In genomic region chr9:95413911-95414310, GRCm38 (mm10) we compare ENCODE assay signal across 21 mouse cellular contexts. TPM values are rescaled to one million over a fixed set of nuclear protein-coding genes. Genes with fewer than 3 reads are reported as not detected.
A peak's percentile ranks its signal among the peaks of the same experiment; 100 is the strongest.
DNase-seq lines count a peak whose midpoint lies in the region; ATAC-seq and TF ChIP-seq lines count a peak whose summit lies in the region.
"Had no signal": no experiment of that assay in that cellular context is flagged by ENCODE, and none has a peak within 500 bp of the region (broad histone marks: within the 10 kb centered on the region; RNA-seq: fewer than 3 reads in every experiment).

No protein-coding gene starts in this region.

- H3K4me1 ChIP-seq in heart, embryonic 10.5 days, result no peaks in the 10 kb centered on the region
- no peaks in the 10 kb centered on the region for H3K4me1 ChIP-seq in liver, postnatal 0 days (ENCODE audit: insufficient read depth)
- no peaks in the 10 kb centered on the region for H3K4me1 ChIP-seq in liver, embryonic 12.5 days
- no peaks in the 10 kb centered on the region for H3K4me1 ChIP-seq in MEL (ENCODE audit: control insufficient read depth in 1 of 2, insufficient read depth in 2 of 2, low read length in 2 of 2)
- H3K4me1 ChIP-seq in forebrain, postnatal 0 days (ENCODE audit: insufficient read depth), result no peaks in the 10 kb centered on the region
- H3K4me1 ChIP-seq: embryonic facial prominence, embryonic 15.5 days; forebrain, embryonic 10.5 days; heart, embryonic 12.5 days; lung, embryonic 15.5 days had no signal

- no peaks in the 10 kb centered on the region for H3K27me3 ChIP-seq in heart, embryonic 10.5 days (ENCODE audit: insufficient read depth, poor library complexity, severe bottlenecking)
- H3K27me3 ChIP-seq in liver, postnatal 0 days (ENCODE audit: insufficient read depth, low read length), result peaks cover 10% of the 10 kb centered on the region
- peaks cover 23% of the 10 kb centered on the region for H3K27me3 ChIP-seq in liver, embryonic 12.5 days (replicated peaks)
- no peaks in the 10 kb centered on the region for H3K27me3 ChIP-seq in MEL (ENCODE audit: control insufficient read depth in 1 of 2, insufficient read depth in 2 of 2, low read length in 2 of 2)
- no peaks in the 10 kb centered on the region for H3K27me3 ChIP-seq in forebrain, postnatal 0 days (ENCODE audit: insufficient read depth, low read length)
- H3K27me3 ChIP-seq: embryonic facial prominence, embryonic 15.5 days; Patski had no signal

- TF ChIP-seq CTCF in liver, postnatal 0 days (IDR thresholded peaks at IDR 0.05; ENCODE audit: low read depth), result 0 out of 2 replicates have a peak, but pooled peaks have one; percentile 15
- peak in 2 of 3 experiments; percentile 9 to 32; a peak in 2 of 6 replicates for TF ChIP-seq CTCF in MEL (IDR thresholded peaks at IDR 0.05 in 2 of 3, conservative IDR thresholded peaks at IDR 0.05 in 1 of 3; ENCODE audit: control insufficient read depth in 1 of 3, insufficient read depth in 1 of 3, low read depth in 2 of 3, low read length in 3 of 3, poor library complexity in 1 of 3, severe bottlenecking in 1 of 3)
- TF ChIP-seq CTCF in forebrain, postnatal 0 days (IDR thresholded peaks at IDR 0.05; ENCODE audit: low read depth), result no peak

- no peak overlapping the region for H3K27ac ChIP-seq in heart, embryonic 10.5 days
- no peak overlapping the region for H3K27ac ChIP-seq in liver, postnatal 0 days (ENCODE audit: low read depth)
- H3K27ac ChIP-seq in liver, embryonic 12.5 days, result no peak overlapping the region
- no peak overlapping the region for H3K27ac ChIP-seq in MEL (ENCODE audit: control insufficient read depth, low read depth, low read length)
- no peak overlapping the region for H3K27ac ChIP-seq in forebrain, postnatal 0 days (ENCODE audit: low read depth, low read length)
- H3K27ac ChIP-seq: embryonic facial prominence, embryonic 15.5 days; forebrain, embryonic 10.5 days; lung, embryonic 15.5 days had no signal

- DNase-seq in heart, embryonic 10.5 days (ENCODE audit: low spot score), result peak; percentile 5
- DNase-seq in heart, postnatal 36 days, result no peak
- DNase-seq in liver, postnatal 0 days, result no peak
- peak; percentile 2 for DNase-seq in A20 (ENCODE audit: low read depth, low spot score)
- peak; percentile 14 for DNase-seq in MEL (ENCODE audit: low read depth, low spot score)
- no peak for DNase-seq in forebrain, postnatal 0 days
- no peak for DNase-seq in layer of hippocampus, adult 9-10 months (ENCODE audit: low spot score)
- DNase-seq: cerebellum, postnatal 14 days; embryo, embryonic 11 days; gastrocnemius, postnatal 25 days; heart, postnatal 4 days; kidney, postnatal 10 days; right cerebral cortex, adult 18-20 months; thymus, adult 18-20 months had no signal

- H3K9ac ChIP-seq in liver, postnatal 0 days (replicated peaks), result no peak overlapping the region
- no peak overlapping the region for H3K9ac ChIP-seq in liver, embryonic 12.5 days
- no peak overlapping the region for H3K9ac ChIP-seq in MEL (ENCODE audit: control insufficient read depth, low read depth, low read length, poor library complexity, severe bottlenecking)
- no peak overlapping the region for H3K9ac ChIP-seq in forebrain, postnatal 0 days
- H3K9ac ChIP-seq: embryonic facial prominence, embryonic 15.5 days; heart, embryonic 12.5 days; lung, embryonic 15.5 days had no signal

- ATAC-seq in liver, postnatal 0 days, result no peak
- ATAC-seq in liver, embryonic 12.5 days, result no peak
- ATAC-seq in forebrain, postnatal 0 days, result no peak
- ATAC-seq: midbrain, embryonic 16.5 days; Patski had no signal

- TF ChIP-seq POLR2A in MEL (IDR thresholded peaks at IDR 0.05; ENCODE audit: control insufficient read depth in 1 of 2, insufficient read depth in 1 of 2, low read depth in 1 of 2, low read length in 2 of 2, poor library complexity in 1 of 2), result no peak

- no peaks in the 10 kb centered on the region for H3K9me3 ChIP-seq in heart, embryonic 10.5 days
- peaks cover 3% of the 10 kb centered on the region; the same call in 1 of the 2 replicates for H3K9me3 ChIP-seq in liver, postnatal 0 days (ENCODE audit: low read length)
- H3K9me3 ChIP-seq in liver, embryonic 12.5 days (replicated peaks), result 0 out of 2 replicates have a peak, but pooled peaks cover 3% of the 10 kb centered on the region
- H3K9me3 ChIP-seq in MEL (replicated peaks; ENCODE audit: insufficient read depth, low read length), result no peaks in the 10 kb centered on the region
- no peaks in the 10 kb centered on the region for H3K9me3 ChIP-seq in forebrain, postnatal 0 days (ENCODE audit: low read length)
- H3K9me3 ChIP-seq: embryonic facial prominence, embryonic 15.5 days; heart, embryonic 12.5 days; lung, embryonic 15.5 days had no signal

- no peak for TF ChIP-seq EP300 in liver, postnatal 0 days (IDR thresholded peaks at IDR 0.05; ENCODE audit: low read depth)
- no peak for TF ChIP-seq EP300 in MEL (IDR thresholded peaks at IDR 0.05; ENCODE audit: low read depth in 1 of 2, low read length in 2 of 2)

- intact Hi-C loops in heart, postnatal 36 days (cut with DNase I), result no loop called here

- peak; percentile 33 for TF ChIP-seq RAD21 in MEL (IDR thresholded peaks at IDR 0.05; ENCODE audit: low read depth, low read length)

- no peak overlapping the region for H3K4me2 ChIP-seq in liver, postnatal 0 days (ENCODE audit: low read depth, low read length)
- H3K4me2 ChIP-seq in liver, embryonic 12.5 days, result no peak overlapping the region
- no peak overlapping the region for H3K4me2 ChIP-seq in forebrain, postnatal 0 days (ENCODE audit: low read depth)
- H3K4me2 ChIP-seq: embryonic facial prominence, embryonic 15.5 days; heart, embryonic 12.5 days; lung, embryonic 15.5 days had no signal

- no peaks in the 10 kb centered on the region for H3K79me2 ChIP-seq in MEL (ENCODE audit: control insufficient read depth, insufficient read depth, low read length, poor library complexity)

- H3K4me3 ChIP-seq in heart, embryonic 10.5 days, result no peak overlapping the region
- no peak overlapping the region for H3K4me3 ChIP-seq in liver, postnatal 0 days (ENCODE audit: low read depth, low read length)
- H3K4me3 ChIP-seq in liver, embryonic 12.5 days, result no peak overlapping the region
- no peak overlapping the region for H3K4me3 ChIP-seq in MEL (ENCODE audit: control insufficient read depth in 1 of 2, insufficient read depth in 1 of 2, low read depth in 2 of 2, low read length in 2 of 2)
- no peak overlapping the region for H3K4me3 ChIP-seq in forebrain, postnatal 0 days (ENCODE audit: low read depth, low read length)
- H3K4me3 ChIP-seq: embryonic facial prominence, embryonic 15.5 days; forebrain, embryonic 10.5 days; heart, embryonic 12.5 days; lung, embryonic 15.5 days had no signal

- H3K36me3 ChIP-seq in heart, embryonic 10.5 days, result no peaks in the 10 kb centered on the region
- H3K36me3 ChIP-seq in liver, postnatal 0 days (replicated peaks; ENCODE audit: insufficient read depth, low read length), result no peaks in the 10 kb centered on the region
- no peaks in the 10 kb centered on the region for H3K36me3 ChIP-seq in liver, embryonic 12.5 days
- H3K36me3 ChIP-seq in MEL (ENCODE audit: control insufficient read depth in 1 of 2, insufficient read depth in 2 of 2, low read length in 2 of 2), result no peaks in the 10 kb centered on the region
- no peaks in the 10 kb centered on the region for H3K36me3 ChIP-seq in forebrain, postnatal 0 days (ENCODE audit: insufficient read depth)
- H3K36me3 ChIP-seq: embryonic facial prominence, embryonic 15.5 days; forebrain, embryonic 10.5 days; heart, embryonic 12.5 days; lung, embryonic 15.5 days had no signal

TF ChIP-seq in MEL, 35 proteins besides CTCF, POLR2A, EP300 and RAD21:
- TF ChIP-seq SMC3 (IDR thresholded peaks at IDR 0.05; ENCODE audit: low read depth, low read length), result peak; percentile 30
- no peak for TF ChIP-seq ZNF384 (IDR thresholded peaks at IDR 0.05; ENCODE audit: low read depth, low read length)
TF ChIP-seq in MEL: peak in this region for 1.

RNA-seq across cellular contexts. Expression of gene Chst2, which starts 7.4 kb away (rescaled TPM):
- 1.6 and 2.1 TPM in 2 replicates for polyA plus RNA-seq in heart, embryonic 10.5 days (2016; fragmentation: Nextera tagmentation; extraction: Ambion mirVana)
- total RNA-seq in heart, postnatal 36 days (2021), result 1 to 10 TPM; 1.1 to 1.4 TPM
- 0.29 and 0.49 TPM in 2 replicates for polyA plus RNA-seq in liver, postnatal 0 days (2015; fragmentation: Nextera tagmentation; extraction: Ambion mirVana)
- polyA plus RNA-seq in liver, embryonic 12.5 days (2016; fragmentation: Nextera tagmentation; extraction: Ambion mirVana), result 0.61 and 0.73 TPM in 2 replicates
- not detected in 2 replicates for total RNA-seq in MEL (2012; rRNA removed)
- polyA plus RNA-seq in MEL (2012; ENCODE audit: insufficient read depth in 1 of 2, insufficient read length in 2 of 2, low read depth in 1 of 2, low replicate concordance in 2 of 2, missing spikeins in 1 of 2), result not detected
- 58.6 and 68.2 TPM in 2 replicates for total RNA-seq in forebrain, postnatal 0 days (2014; rRNA removed)
- 17.9 and 35.9 TPM in 2 replicates for polyA plus RNA-seq in forebrain, postnatal 0 days (2015; fragmentation: Nextera tagmentation; extraction: Ambion mirVana)

Comparison
In these comparisons a context has a peak if more than half of its experiments do, and no peak if none do; other contexts are left out.
1. DNase-seq: peak in heart, embryonic 10.5 days (single experiment), A20 (single experiment) and MEL (single experiment); none in heart, postnatal 36 days (0 of 2), liver, postnatal 0 days (single experiment), forebrain, postnatal 0 days (single experiment) and layer of hippocampus, adult 9-10 months (single experiment).